ENCODE assay signal across 14 mouse cellular contexts in genomic region chr17:46617799-46618198, GRCm38 (mm10). TPM values are rescaled to one million over a fixed set of nuclear protein-coding genes. Genes with fewer than 3 reads are reported as not detected.
DNase-seq lines count a peak whose midpoint lies in the region; ATAC-seq lines count a peak whose summit lies in the region.
"Had no signal": no experiment of that assay in that cellular context is flagged by ENCODE, and none has a peak within 500 bp of the region (broad histone marks: within the 10 kb centered on the region; RNA-seq: fewer than 3 reads in every experiment).

No protein-coding gene starts in this region.

- H3K4me1 ChIP-seq in heart, embryonic 14.5 days (ENCODE audit: control insufficient read depth in 2 of 2, insufficient read depth in 2 of 2, low read length in 2 of 2), result peaks cover 71 to 83% of the 10 kb centered on the region in 2 experiments
- H3K4me1 ChIP-seq in midbrain, embryonic 10.5 days, result peaks cover 78% of the 10 kb centered on the region
- peaks cover 70% of the 10 kb centered on the region for H3K4me1 ChIP-seq in midbrain, embryonic 13.5 days (replicated peaks)
- H3K4me1 ChIP-seq in hindbrain, embryonic 16.5 days (ENCODE audit: control insufficient read depth, insufficient read depth, low read depth, low read length), result peaks cover 35% of the 10 kb centered on the region
- peaks cover 79% of the 10 kb centered on the region for H3K4me1 ChIP-seq in stomach, embryonic 16.5 days (ENCODE audit: control insufficient read depth, insufficient read depth, low read length)

- ATAC-seq in heart, embryonic 14.5 days (ENCODE audit: insufficient number of reproducible peaks, insufficient read depth, low FRiP score, low read depth), result no peak
- no peak for ATAC-seq in midbrain, embryonic 13.5 days
- no peak for ATAC-seq in hindbrain, embryonic 16.5 days
- no peak for ATAC-seq in stomach, embryonic 16.5 days (ENCODE audit: insufficient read depth, low FRiP score)
- ATAC-seq: Patski had no signal

- H3K4me3 ChIP-seq in heart, embryonic 14.5 days (ENCODE audit: control insufficient read depth in 1 of 2, insufficient read depth in 1 of 2, low read depth in 1 of 2, low read length in 2 of 2), result peak overlapping the region in 1 of 2 experiments; percentile 11; a peak in 1 of 4 replicates
- peak overlapping the region; percentile 44; the same call in 1 of the 2 replicates for H3K4me3 ChIP-seq in midbrain, embryonic 10.5 days
- H3K4me3 ChIP-seq in midbrain, embryonic 13.5 days (replicated peaks), result no peak overlapping the region
- H3K4me3 ChIP-seq in hindbrain, embryonic 16.5 days (ENCODE audit: low read length), result no peak overlapping the region
- H3K4me3 ChIP-seq in stomach, embryonic 16.5 days (replicated peaks; ENCODE audit: low read length), result peak overlapping the region; percentile 23; the same call in 1 of the 2 replicates

- peak overlapping the region; percentile 81 to 83 for H3K27ac ChIP-seq in heart, embryonic 14.5 days (replicated peaks in 1 of 2; ENCODE audit: control insufficient read depth in 1 of 2, insufficient read depth in 1 of 2, low read depth in 2 of 2, low read length in 2 of 2)
- H3K27ac ChIP-seq in midbrain, embryonic 10.5 days (replicated peaks), result peak overlapping the region; percentile 93
- H3K27ac ChIP-seq in midbrain, embryonic 13.5 days, result no peak overlapping the region
- H3K27ac ChIP-seq in hindbrain, embryonic 16.5 days (ENCODE audit: low read depth, low read length), result no peak overlapping the region
- peak overlapping the region; percentile 97 for H3K27ac ChIP-seq in stomach, embryonic 16.5 days (ENCODE audit: low read length)

- WGBS in heart, embryonic 14.5 days, result 52% methylated on average over 12 of the region's 12 CpGs
- WGBS in midbrain, embryonic 10.5 days, result 68% methylated on average over 12 of the region's 12 CpGs
- WGBS in midbrain, embryonic 13.5 days, result 66% methylated on average over 12 of the region's 12 CpGs
- WGBS in hindbrain, embryonic 16.5 days, result 68% methylated on average over 12 of the region's 12 CpGs
- 49% methylated on average over 12 of the region's 12 CpGs for WGBS in stomach, embryonic 16.5 days

- H3K36me3 ChIP-seq in heart, embryonic 14.5 days (ENCODE audit: control insufficient read depth, insufficient read depth, low read length), result no peaks in the 10 kb centered on the region
- H3K36me3 ChIP-seq in midbrain, embryonic 10.5 days, result peaks cover 4% of the 10 kb centered on the region; the same call in 1 of the 2 replicates
- H3K36me3 ChIP-seq in midbrain, embryonic 13.5 days, result no peaks in the 10 kb centered on the region
- no peaks in the 10 kb centered on the region for H3K36me3 ChIP-seq in hindbrain, embryonic 16.5 days (ENCODE audit: control insufficient read depth, insufficient read depth, low read length)
- H3K36me3 ChIP-seq in stomach, embryonic 16.5 days (ENCODE audit: control insufficient read depth, insufficient read depth, low read length), result no peaks in the 10 kb centered on the region

- DNase-seq in heart, postnatal 4 days, result no peak
- no peak for DNase-seq in midbrain, embryonic 10.5 days (ENCODE audit: low spot score)
- no peak for DNase-seq in cerebellum, adult 11 months
- DNase-seq in c-Kit-positive CD71-positive TER-119-positive erythroid progenitor cells, embryonic 14.5 days (ENCODE audit: low spot score), result no peak
- DNase-seq: B cell, adult 2 months; cerebellum, postnatal 36 days; kidney, postnatal 25 days; right cerebral cortex, postnatal 14 days had no signal

- H3K4me2 ChIP-seq in heart, embryonic 14.5 days (ENCODE audit: low read length), result peak overlapping the region; percentile 60
- no peak overlapping the region for H3K4me2 ChIP-seq in midbrain, embryonic 13.5 days (replicated peaks)
- peak overlapping the region; percentile 31; the same call in 1 of the 2 replicates for H3K4me2 ChIP-seq in hindbrain, embryonic 16.5 days (ENCODE audit: low read length)
- H3K4me2 ChIP-seq in stomach, embryonic 16.5 days (ENCODE audit: low read depth, low read length), result peak overlapping the region; percentile 47

- no peaks in the 10 kb centered on the region for H3K27me3 ChIP-seq in heart, embryonic 14.5 days (ENCODE audit: control insufficient read depth, insufficient read depth, low read length)
- no peaks in the 10 kb centered on the region for H3K27me3 ChIP-seq in midbrain, embryonic 10.5 days (ENCODE audit: low read depth, poor library complexity, severe bottlenecking)
- no peaks in the 10 kb centered on the region for H3K27me3 ChIP-seq in midbrain, embryonic 13.5 days
- no peaks in the 10 kb centered on the region for H3K27me3 ChIP-seq in hindbrain, embryonic 16.5 days (replicated peaks; ENCODE audit: control insufficient read depth, insufficient read depth, low read length)
- H3K27me3 ChIP-seq in stomach, embryonic 16.5 days (ENCODE audit: control insufficient read depth, insufficient read depth, low read length), result no peaks in the 10 kb centered on the region
- H3K27me3 ChIP-seq: Patski had no signal

- H3K9ac ChIP-seq in heart, embryonic 14.5 days (ENCODE audit: low read length), result peak overlapping the region; percentile 63
- no peak overlapping the region for H3K9ac ChIP-seq in midbrain, embryonic 13.5 days (replicated peaks)
- no peak overlapping the region for H3K9ac ChIP-seq in hindbrain, embryonic 16.5 days (ENCODE audit: low read depth, low read length)
- peak overlapping the region; percentile 66; the same call in 1 of the 2 replicates for H3K9ac ChIP-seq in stomach, embryonic 16.5 days (ENCODE audit: low read length)

- H3K9me3 ChIP-seq in heart, embryonic 14.5 days (ENCODE audit: control insufficient read depth, low read length), result no peaks in the 10 kb centered on the region
- H3K9me3 ChIP-seq in midbrain, embryonic 10.5 days (replicated peaks), result no peaks in the 10 kb centered on the region
- no peaks in the 10 kb centered on the region for H3K9me3 ChIP-seq in midbrain, embryonic 13.5 days
- no peaks in the 10 kb centered on the region for H3K9me3 ChIP-seq in hindbrain, embryonic 16.5 days (ENCODE audit: control insufficient read depth, low read length)
- no peaks in the 10 kb centered on the region for H3K9me3 ChIP-seq in stomach, embryonic 16.5 days (replicated peaks; ENCODE audit: control insufficient read depth, low read length)

RNA-seq across cellular contexts. Expression of gene Ptk7, which starts 11.5 kb away (rescaled TPM):
- polyA plus RNA-seq in heart, embryonic 14.5 days (2014; fragmentation: Nextera tagmentation; extraction: Ambion mirVana), result 12.8 and 21.3 TPM in 2 replicates
- 10 to 100 TPM; 34.8 to 36.2 TPM for total RNA-seq in heart, postnatal 4 days (2021)
- 65.3 and 68.4 TPM in 2 replicates for polyA plus RNA-seq in midbrain, embryonic 10.5 days (2016; fragmentation: Nextera tagmentation; extraction: Ambion mirVana)
- 33.4 and 37.5 TPM in 2 replicates for polyA plus RNA-seq in midbrain, embryonic 13.5 days (2015; fragmentation: Nextera tagmentation; extraction: Ambion mirVana)
- 25.9 and 36.1 TPM in 2 replicates for polyA plus RNA-seq in hindbrain, embryonic 16.5 days (2015; fragmentation: Nextera tagmentation; extraction: Ambion mirVana)
- polyA plus RNA-seq in stomach, embryonic 16.5 days (2015; fragmentation: Nextera tagmentation; extraction: Ambion mirVana), result 93.9 and 94.9 TPM in 2 replicates
- total RNA-seq: monocyte, adult 5-6 weeks had no signal

RNA-seq across cellular contexts. Expression of gene Klc4, which starts 28.0 kb away (rescaled TPM):
- 20.3 and 21.4 TPM in 2 replicates for polyA plus RNA-seq in heart, embryonic 14.5 days (2014; fragmentation: Nextera tagmentation; extraction: Ambion mirVana)
- total RNA-seq in heart, postnatal 4 days (2021), result 10 to 100 TPM; 18.9 TPM
- 33.0 and 40.3 TPM in 2 replicates for polyA plus RNA-seq in midbrain, embryonic 10.5 days (2016; fragmentation: Nextera tagmentation; extraction: Ambion mirVana)
- 49.1 and 54.1 TPM in 2 replicates for polyA plus RNA-seq in midbrain, embryonic 13.5 days (2015; fragmentation: Nextera tagmentation; extraction: Ambion mirVana)
- polyA plus RNA-seq in hindbrain, embryonic 16.5 days (2015; fragmentation: Nextera tagmentation; extraction: Ambion mirVana), result 32.3 and 34.1 TPM in 2 replicates
- polyA plus RNA-seq in stomach, embryonic 16.5 days (2015; fragmentation: Nextera tagmentation; extraction: Ambion mirVana), result 41.4 and 46.7 TPM in 2 replicates

RNA-seq across cellular contexts. Expression of gene Mrpl2, which starts 28.2 kb away (rescaled TPM):
- polyA plus RNA-seq in heart, embryonic 14.5 days (2014; fragmentation: Nextera tagmentation; extraction: Ambion mirVana), result 116 and 122 TPM in 2 replicates
- 100 to 1,000 TPM; 107 to 109 TPM for total RNA-seq in heart, postnatal 4 days (2021)
- polyA plus RNA-seq in midbrain, embryonic 10.5 days (2016; fragmentation: Nextera tagmentation; extraction: Ambion mirVana), result 126 and 129 TPM in 2 replicates
- polyA plus RNA-seq in midbrain, embryonic 13.5 days (2015; fragmentation: Nextera tagmentation; extraction: Ambion mirVana), result 75.1 and 89.5 TPM in 2 replicates
- polyA plus RNA-seq in hindbrain, embryonic 16.5 days (2015; fragmentation: Nextera tagmentation; extraction: Ambion mirVana), result 64.5 and 73.7 TPM in 2 replicates
- polyA plus RNA-seq in stomach, embryonic 16.5 days (2015; fragmentation: Nextera tagmentation; extraction: Ambion mirVana), result 94.1 and 99.9 TPM in 2 replicates

RNA-seq across cellular contexts. Expression of gene Cul7, which starts 32.3 kb away (rescaled TPM):
- polyA plus RNA-seq in heart, embryonic 14.5 days (2014; fragmentation: Nextera tagmentation; extraction: Ambion mirVana), result 31.3 and 34.3 TPM in 2 replicates
- total RNA-seq in heart, postnatal 4 days (2021), result 10 to 100 TPM; 65.5 to 66.6 TPM
- 37.4 and 45.1 TPM in 2 replicates for polyA plus RNA-seq in midbrain, embryonic 10.5 days (2016; fragmentation: Nextera tagmentation; extraction: Ambion mirVana)
- 41.6 and 46.3 TPM in 2 replicates for polyA plus RNA-seq in midbrain, embryonic 13.5 days (2015; fragmentation: Nextera tagmentation; extraction: Ambion mirVana)
- 39.9 and 45.4 TPM in 2 replicates for polyA plus RNA-seq in hindbrain, embryonic 16.5 days (2015; fragmentation: Nextera tagmentation; extraction: Ambion mirVana)
- polyA plus RNA-seq in stomach, embryonic 16.5 days (2015; fragmentation: Nextera tagmentation; extraction: Ambion mirVana), result 51.2 and 54.8 TPM in 2 replicates

RNA-seq across cellular contexts. Expression of gene Rrp36, which starts 56.4 kb away (rescaled TPM):
- polyA plus RNA-seq in heart, embryonic 14.5 days (2014; fragmentation: Nextera tagmentation; extraction: Ambion mirVana), result 33.9 and 36.9 TPM in 2 replicates
- 10 to 100 TPM; 16.7 TPM for total RNA-seq in heart, postnatal 4 days (2021)
- 69.4 and 69.6 TPM in 2 replicates for polyA plus RNA-seq in midbrain, embryonic 10.5 days (2016; fragmentation: Nextera tagmentation; extraction: Ambion mirVana)
- polyA plus RNA-seq in midbrain, embryonic 13.5 days (2015; fragmentation: Nextera tagmentation; extraction: Ambion mirVana), result 48.1 and 49.9 TPM in 2 replicates
- 51.4 and 54.8 TPM in 2 replicates for polyA plus RNA-seq in hindbrain, embryonic 16.5 days (2015; fragmentation: Nextera tagmentation; extraction: Ambion mirVana)
- polyA plus RNA-seq in stomach, embryonic 16.5 days (2015; fragmentation: Nextera tagmentation; extraction: Ambion mirVana), result 49.7 and 52.4 TPM in 2 replicates

Comparison
In these comparisons a context has a peak if more than half of its experiments do, and no peak if none do; other contexts are left out.
1. H3K27ac ChIP-seq: peak in heart, embryonic 14.5 days (2 of 2), midbrain, embryonic 10.5 days (single experiment) and stomach, embryonic 16.5 days (single experiment); none in midbrain, embryonic 13.5 days (single experiment) and hindbrain, embryonic 16.5 days (single experiment).
2. H3K4me3 ChIP-seq: peak in midbrain, embryonic 10.5 days (single experiment) and stomach, embryonic 16.5 days (single experiment); none in midbrain, embryonic 13.5 days (single experiment) and hindbrain, embryonic 16.5 days (single experiment).
3. H3K9ac ChIP-seq: peak in heart, embryonic 14.5 days (single experiment) and stomach, embryonic 16.5 days (single experiment); none in midbrain, embryonic 13.5 days (single experiment) and hindbrain, embryonic 16.5 days (single experiment).